Mouse (Mus musculus): ENCODE measurements around the gene Lrrc20. TPM values are rescaled to one million over a fixed set of nuclear protein-coding genes. Genes with fewer than 3 reads are reported as not detected.

Gene Lrrc20
- polyA plus RNA-seq, 1 experiment from 2014 or later: 17.8 TPM

DNA sequence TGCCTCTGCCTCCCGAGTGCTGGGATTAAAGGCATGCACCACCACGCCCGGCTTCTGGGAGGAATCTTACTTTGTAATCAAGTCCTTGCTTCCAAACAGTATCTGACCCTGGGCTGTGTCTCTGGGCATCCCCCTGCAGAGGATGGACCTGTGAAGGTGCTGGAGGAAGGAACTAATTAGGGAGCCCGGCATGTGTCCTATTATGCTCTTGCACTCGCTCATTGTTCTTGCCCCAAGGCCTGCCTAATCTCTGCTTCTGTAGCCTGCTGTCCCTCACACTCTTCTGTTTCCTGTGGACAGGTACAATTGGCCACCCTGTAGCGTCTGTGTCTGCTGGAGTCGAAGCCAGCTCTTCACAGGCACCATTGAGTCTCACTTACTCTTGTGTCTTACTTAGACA is 25.2 kb downstream of the Lrrc20 start:
- ATAC-seq (ENCODE audit: low FRiP score, low read depth): no peak
- Histone ChIP-seq H3K27ac (replicated peaks) (no peak overlapping the region), H3K9ac (no peak overlapping the region), H3K27me3 (no peaks in the 10 kb centered on the region), H3K9me3 (no peaks in the 10 kb centered on the region), H3K36me3 (no peaks in the 10 kb centered on the region), H3K4me3 (no peak overlapping the region), H3K4me2 (no peak overlapping the region), H3K4me1 (replicated peaks) (peaks cover 7% of the 10 kb centered on the region)
- WGBS: 62% methylated on average over 7 of the region's 7 CpGs

DNA sequence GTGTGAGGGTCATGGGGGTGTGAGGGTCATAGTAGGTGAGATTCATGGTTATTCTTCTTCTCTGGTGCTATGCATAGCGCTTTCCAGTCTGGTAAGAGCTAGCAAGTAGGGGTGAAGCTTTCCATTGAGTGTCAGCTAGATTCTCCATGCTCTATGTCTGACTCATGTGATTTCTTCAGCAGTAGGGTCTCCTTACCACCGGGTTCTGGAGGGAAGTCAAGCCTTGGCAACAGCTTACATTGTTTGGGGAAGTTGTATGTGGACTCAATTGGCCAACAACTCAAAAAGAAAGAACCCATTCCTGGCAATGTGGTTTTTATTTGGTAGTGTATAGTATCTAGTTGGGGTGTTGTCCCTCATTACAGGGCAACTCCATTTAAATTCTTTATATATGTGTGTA is 28.5 kb downstream of the Lrrc20 start:
- Histone ChIP-seq H3K4me2 (no peak overlapping the region), H3K27ac (replicated peaks) (no peak overlapping the region), H3K4me1 (replicated peaks) (0 out of 2 replicates have a peak, but pooled peaks cover 3% of the 10 kb centered on the region), H3K9me3 (no peaks in the 10 kb centered on the region), H3K36me3 (no peaks in the 10 kb centered on the region), H3K27me3 (no peaks in the 10 kb centered on the region), H3K4me3 (no peak overlapping the region), H3K9ac (no peak overlapping the region)
- WGBS: 92% methylated on average over 2 of the region's 2 CpGs
- no peak for ATAC-seq (ENCODE audit: low FRiP score, low read depth)

DNA sequence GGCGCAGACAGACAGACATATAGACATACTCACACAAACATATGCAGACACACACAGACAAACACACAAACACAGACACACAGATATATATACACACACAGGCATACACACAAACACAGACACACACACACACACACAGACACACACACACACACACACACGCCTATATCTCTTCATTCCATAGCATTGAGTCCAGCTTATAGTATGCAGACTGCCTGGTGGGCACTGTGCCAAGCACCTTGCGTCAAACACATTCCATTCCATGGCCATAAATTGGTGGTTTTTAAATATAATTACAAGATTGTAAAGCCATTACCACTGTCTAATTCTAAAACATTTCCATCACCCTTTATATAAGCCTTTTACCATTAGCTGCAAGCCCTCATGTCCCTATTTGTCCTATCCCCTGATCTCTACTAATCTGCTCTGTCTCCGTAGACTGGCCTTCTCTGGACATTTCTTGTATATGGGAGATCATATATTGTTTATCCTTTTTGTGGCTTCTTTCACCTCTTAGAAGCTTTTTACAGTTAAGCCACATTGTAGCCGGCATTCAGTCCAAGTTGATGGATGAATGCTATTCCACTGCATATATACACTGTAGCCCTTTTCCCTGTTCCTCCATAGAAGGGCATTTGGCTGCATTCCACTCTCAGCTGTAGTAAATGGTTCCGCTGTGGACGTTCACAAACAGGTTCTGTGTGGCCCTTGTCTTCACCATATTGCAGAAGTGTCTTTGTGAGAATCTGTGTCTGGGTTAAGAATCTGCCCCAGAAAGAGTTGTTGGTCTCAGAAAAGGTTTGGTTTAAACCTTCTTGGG is 31.0 kb downstream of the Lrrc20 start:
- no peak overlapping the region for H3K4me2 ChIP-seq
- no peak for ATAC-seq (ENCODE audit: low FRiP score, low read depth)
- no peak overlapping the region for H3K9ac ChIP-seq
- 76% methylated on average over 7 of the region's 7 CpGs for WGBS
- no peaks in the 10 kb centered on the region for H3K27me3 ChIP-seq
- H3K9me3 ChIP-seq: no peaks in the 10 kb centered on the region
- 0 out of 2 replicates have a peak, but pooled peaks cover 3% of the 10 kb centered on the region for H3K4me1 ChIP-seq (replicated peaks)
- H3K4me3 ChIP-seq: no peak overlapping the region
- no peak overlapping the region for H3K27ac ChIP-seq (replicated peaks)
- H3K36me3 ChIP-seq: no peaks in the 10 kb centered on the region

DNA sequence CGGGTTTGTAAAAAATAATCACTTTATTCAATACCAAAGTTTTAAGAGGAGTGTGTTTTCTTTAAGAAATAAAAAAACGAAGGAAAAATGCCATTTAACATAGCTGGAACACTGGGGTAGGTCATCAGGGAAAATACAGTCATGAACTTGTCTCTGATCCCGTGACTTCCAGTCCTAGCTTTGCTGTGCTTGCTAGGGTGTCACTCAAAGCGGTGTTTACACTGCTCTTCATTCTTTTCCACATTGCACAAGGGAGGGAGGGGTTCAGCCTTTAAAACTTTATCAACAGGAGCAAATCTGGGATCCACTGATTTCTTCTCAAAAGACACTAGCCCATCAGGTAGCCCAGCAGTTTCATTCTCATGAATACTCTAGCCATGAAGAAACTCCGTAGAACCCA is 34.3 kb downstream of the Lrrc20 start:
- Histone ChIP-seq H3K27ac (replicated peaks) (no peak overlapping the region), H3K9me3 (no peaks in the 10 kb centered on the region), H3K27me3 (no peaks in the 10 kb centered on the region), H3K36me3 (no peaks in the 10 kb centered on the region), H3K4me2 (no peak overlapping the region), H3K9ac (no peak overlapping the region), H3K4me1 (replicated peaks) (0 out of 2 replicates have a peak, but pooled peaks cover 9% of the 10 kb centered on the region), H3K4me3 (no peak overlapping the region)
- WGBS: 86% methylated on average over 5 of the region's 5 CpGs
- ATAC-seq (ENCODE audit: low FRiP score, low read depth): no peak

DNA sequence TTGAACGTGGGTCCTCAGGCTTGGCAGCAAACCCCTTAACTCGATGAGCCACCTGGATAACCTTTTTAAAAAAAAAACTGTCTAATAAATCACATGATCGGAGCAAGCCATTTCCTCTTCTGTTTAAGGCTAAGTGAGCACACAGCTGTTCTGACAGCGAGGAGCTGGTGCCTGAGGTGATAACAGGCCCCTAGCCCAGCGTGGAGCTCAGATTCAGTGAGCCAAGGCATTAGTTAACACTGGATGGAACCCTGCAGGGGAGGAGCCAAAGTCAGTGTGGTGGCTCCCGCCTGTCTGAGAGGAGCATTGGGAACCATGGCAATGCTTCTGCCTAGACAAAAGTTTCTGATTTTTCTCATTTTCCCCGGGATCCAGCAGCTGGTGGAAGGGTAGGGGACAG is 35.2 kb downstream of the Lrrc20 start:
- H3K4me1 ChIP-seq (replicated peaks): 0 out of 2 replicates have a peak, but pooled peaks cover 9% of the 10 kb centered on the region
- 20% methylated on average over 7 of the region's 7 CpGs for WGBS
- no peak overlapping the region for H3K4me2 ChIP-seq
- no peaks in the 10 kb centered on the region for H3K36me3 ChIP-seq
- H3K4me3 ChIP-seq: no peak overlapping the region
- H3K27ac ChIP-seq (replicated peaks): no peak overlapping the region
- no peak overlapping the region for H3K9ac ChIP-seq
- peak; percentile 67; the same call in 1 of the 2 replicates for ATAC-seq (ENCODE audit: low FRiP score, low read depth)
- H3K27me3 ChIP-seq: no peaks in the 10 kb centered on the region
- no peaks in the 10 kb centered on the region for H3K9me3 ChIP-seq

DNA sequence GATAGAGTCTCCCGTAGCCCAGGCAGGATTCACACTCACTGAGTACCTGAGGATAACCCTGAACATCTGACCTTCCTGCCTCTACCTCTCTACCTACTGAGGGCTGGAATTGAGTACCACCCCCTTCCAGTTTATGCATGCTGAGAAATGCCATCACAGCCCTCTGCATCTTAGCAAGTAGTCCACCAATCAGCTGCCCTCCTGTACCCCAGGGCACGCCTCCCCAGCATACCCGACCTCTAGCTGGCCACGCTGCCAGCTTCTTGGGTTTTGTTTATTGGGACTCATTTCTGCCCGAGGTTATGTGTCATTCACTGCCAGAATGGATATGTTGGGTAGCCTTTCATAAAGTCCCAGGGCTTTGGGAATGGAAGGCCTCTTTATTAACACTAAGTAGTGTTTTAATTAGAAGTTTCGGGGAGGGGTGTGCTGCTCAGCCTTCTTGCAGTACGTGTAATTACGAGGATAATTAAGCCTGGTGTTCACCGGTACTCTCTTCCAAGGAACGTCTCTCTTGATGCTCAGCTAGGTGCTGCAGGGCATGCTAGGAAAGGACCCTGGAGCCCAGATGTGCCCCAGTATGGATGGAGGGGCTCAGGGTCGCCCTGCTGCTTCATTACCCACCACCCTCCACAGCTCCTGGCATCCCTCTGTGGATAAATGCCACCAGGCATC is 36.8 kb downstream of the Lrrc20 start:
- H3K4me2 ChIP-seq: no peak overlapping the region
- H3K36me3 ChIP-seq: no peaks in the 10 kb centered on the region
- ATAC-seq (ENCODE audit: low FRiP score, low read depth): peak; percentile 31; the same call in 1 of the 2 replicates
- no peaks in the 10 kb centered on the region for H3K27me3 ChIP-seq
- peaks cover 9% of the 10 kb centered on the region for H3K4me1 ChIP-seq (replicated peaks)
- H3K4me3 ChIP-seq: no peak overlapping the region
- WGBS: 60% methylated on average over 11 of the region's 11 CpGs
- H3K9me3 ChIP-seq: no peaks in the 10 kb centered on the region
- no peak overlapping the region for H3K9ac ChIP-seq
- H3K27ac ChIP-seq (replicated peaks): no peak overlapping the region

DNA sequence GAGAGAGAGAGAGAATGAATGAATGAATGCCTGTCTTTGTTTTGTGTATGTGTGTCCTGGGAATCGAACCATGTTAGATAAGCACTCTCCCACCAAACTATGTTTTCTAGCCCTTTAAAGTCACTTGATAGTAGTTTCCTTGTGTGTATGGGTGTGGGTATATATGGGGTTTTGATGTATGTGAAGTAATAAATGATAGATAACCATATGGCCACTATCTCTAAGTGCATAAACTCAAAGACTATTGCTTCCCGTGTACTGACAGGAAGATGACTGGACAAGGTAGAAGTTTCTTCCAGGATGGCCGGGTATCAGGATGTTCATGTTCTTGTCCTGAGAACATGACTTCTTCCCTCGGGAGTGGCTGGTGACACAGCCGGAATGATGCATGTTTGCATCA is 41.3 kb downstream of the Lrrc20 start:
- H3K9me3 ChIP-seq: no peaks in the 10 kb centered on the region
- WGBS: 82% methylated on average over 5 of the region's 5 CpGs
- H3K4me3 ChIP-seq: no peak overlapping the region
- no peak overlapping the region for H3K27ac ChIP-seq (replicated peaks)
- peaks cover 20% of the 10 kb centered on the region for H3K4me1 ChIP-seq (replicated peaks)
- H3K4me2 ChIP-seq: no peak overlapping the region
- ATAC-seq (ENCODE audit: low FRiP score, low read depth): no peak
- H3K27me3 ChIP-seq: no peaks in the 10 kb centered on the region
- H3K9ac ChIP-seq: no peak overlapping the region
- no peaks in the 10 kb centered on the region for H3K36me3 ChIP-seq

DNA sequence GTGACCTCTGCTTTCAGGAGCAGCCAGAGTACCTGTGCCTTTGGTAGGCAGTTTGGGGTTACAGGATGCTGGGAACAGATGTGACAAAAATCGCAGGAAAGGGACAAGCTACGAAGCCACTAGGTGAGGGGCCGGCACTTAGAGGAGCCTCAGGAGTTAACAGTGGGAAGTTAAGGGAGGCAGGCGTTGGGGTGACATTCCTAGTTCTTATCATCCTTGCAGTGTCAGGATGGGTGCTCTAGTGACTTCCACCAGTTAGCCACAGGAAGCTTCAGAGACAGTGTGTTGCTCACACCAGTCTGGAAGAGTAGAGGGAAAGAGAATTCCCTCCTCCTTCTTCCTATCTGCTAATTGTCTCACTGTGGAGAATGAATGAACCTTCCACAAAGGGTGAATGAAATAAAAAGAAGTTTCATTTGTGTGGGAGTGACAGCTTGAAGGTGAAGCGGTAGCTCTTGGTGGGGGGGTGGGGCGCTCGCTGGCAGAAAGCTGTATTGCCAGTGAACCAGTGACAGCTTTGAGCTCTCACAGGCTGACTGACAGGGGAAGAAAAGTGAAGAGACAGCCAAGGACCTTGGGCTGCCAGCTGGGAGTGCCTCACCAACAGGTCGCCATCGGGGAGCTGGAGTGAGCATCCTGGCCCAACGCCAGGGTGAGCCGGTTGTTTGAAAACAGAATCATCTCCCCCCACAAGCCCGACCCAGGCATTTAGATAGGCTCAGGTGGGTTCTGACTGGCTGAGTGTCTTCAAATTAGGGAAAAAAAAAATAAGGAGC is 41.9 kb downstream of the Lrrc20 start:
- no peak overlapping the region for H3K27ac ChIP-seq (replicated peaks)
- ATAC-seq (ENCODE audit: low FRiP score, low read depth): no peak
- H3K27me3 ChIP-seq: no peaks in the 10 kb centered on the region
- H3K4me1 ChIP-seq (replicated peaks): peaks cover 17% of the 10 kb centered on the region
- H3K4me2 ChIP-seq: 0 out of 2 replicates have a peak overlapping the region, but pooled peaks have one; percentile 11
- WGBS: 43% methylated on average over 12 of the region's 12 CpGs
- H3K9ac ChIP-seq: no peak overlapping the region
- no peaks in the 10 kb centered on the region for H3K36me3 ChIP-seq
- no peak overlapping the region for H3K4me3 ChIP-seq
- H3K9me3 ChIP-seq: no peaks in the 10 kb centered on the region

DNA sequence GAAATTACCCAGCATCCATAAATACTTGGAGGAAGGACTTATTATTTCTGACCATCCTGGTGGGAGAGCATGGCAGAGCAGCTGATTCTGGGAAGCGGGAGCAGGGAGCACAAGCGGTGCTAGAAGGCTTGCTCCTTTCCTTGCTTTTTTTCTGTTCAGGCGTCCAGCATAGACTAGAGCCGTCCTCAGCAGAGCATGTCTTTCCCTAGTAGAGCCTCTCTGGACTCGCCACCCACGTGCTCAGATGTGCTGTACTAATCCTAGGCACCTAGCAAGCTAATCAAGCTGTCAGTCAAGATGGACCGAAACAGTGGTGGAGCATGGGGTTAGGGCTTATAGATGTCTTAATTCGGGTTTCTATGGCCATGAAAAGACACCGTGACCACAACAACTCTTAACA is 42.7 kb downstream of the Lrrc20 start:
- Histone ChIP-seq H3K9ac (no peak overlapping the region), H3K4me1 (replicated peaks) (peaks cover 14% of the 10 kb centered on the region), H3K9me3 (no peaks in the 10 kb centered on the region), H3K27ac (replicated peaks) (no peak overlapping the region), H3K36me3 (no peaks in the 10 kb centered on the region), H3K4me2 (no peak overlapping the region), H3K27me3 (no peaks in the 10 kb centered on the region), H3K4me3 (no peak overlapping the region)
- no peak; the same call in 1 of the 2 replicates for ATAC-seq (ENCODE audit: low FRiP score, low read depth)
- 76% methylated on average over 9 of the region's 9 CpGs for WGBS

DNA sequence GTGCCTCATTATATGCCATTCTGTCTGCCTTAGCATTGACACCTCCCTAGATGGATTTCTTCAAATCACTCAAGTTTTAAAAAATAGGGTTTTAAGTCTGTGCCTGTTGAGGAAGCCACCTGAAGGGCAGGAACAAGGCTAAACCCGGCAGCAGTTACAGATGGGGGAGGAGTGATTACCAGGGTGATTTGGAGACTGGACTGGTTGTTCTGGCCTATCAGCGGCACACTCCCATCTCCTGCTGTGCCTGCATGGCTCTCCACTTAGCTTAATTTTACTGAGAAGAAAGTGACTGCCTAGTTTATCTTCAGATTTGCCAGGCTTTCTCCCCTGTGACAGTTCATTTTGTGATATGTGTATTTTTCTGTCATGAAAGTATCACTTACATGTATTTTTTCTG is 43.9 kb downstream of the Lrrc20 start:
- H3K4me2 ChIP-seq: no peak overlapping the region
- no peak overlapping the region for H3K27ac ChIP-seq (replicated peaks)
- no peaks in the 10 kb centered on the region for H3K36me3 ChIP-seq
- no peak overlapping the region for H3K4me3 ChIP-seq
- WGBS: 60% methylated on average over 2 of the region's 2 CpGs
- no peaks in the 10 kb centered on the region for H3K27me3 ChIP-seq
- H3K4me1 ChIP-seq (replicated peaks): peaks cover 14% of the 10 kb centered on the region
- H3K9me3 ChIP-seq: no peaks in the 10 kb centered on the region
- no peak overlapping the region for H3K9ac ChIP-seq
- ATAC-seq (ENCODE audit: low FRiP score, low read depth): no peak

DNA sequence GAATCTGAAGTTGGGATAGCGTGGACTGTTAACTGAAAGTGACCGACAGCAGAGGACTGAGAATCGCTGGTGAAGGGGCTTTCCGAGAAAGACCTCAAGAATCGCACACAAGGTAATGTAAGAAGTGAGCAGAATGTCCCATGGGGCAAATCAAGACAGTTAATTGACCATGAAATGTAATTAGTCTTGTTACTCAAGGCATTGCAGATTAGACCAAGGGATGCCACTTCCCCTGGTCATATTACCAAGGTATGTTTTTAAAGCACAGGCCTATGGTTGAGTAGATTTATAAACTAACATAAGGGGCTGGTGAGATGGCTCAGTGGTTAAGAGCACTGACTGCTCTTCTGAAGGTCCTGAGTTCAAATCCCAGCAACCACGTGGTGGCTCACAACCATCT is 45.1 kb downstream of the Lrrc20 start:
- Histone ChIP-seq H3K27me3 (no peaks in the 10 kb centered on the region), H3K4me3 (no peak overlapping the region), H3K4me1 (replicated peaks) (peaks cover 14% of the 10 kb centered on the region), H3K36me3 (no peaks in the 10 kb centered on the region), H3K4me2 (no peak overlapping the region), H3K9ac (no peak overlapping the region), H3K27ac (replicated peaks) (no peak overlapping the region), H3K9me3 (no peaks in the 10 kb centered on the region)
- no peak for ATAC-seq (ENCODE audit: low FRiP score, low read depth)
- WGBS: 77% methylated on average over 6 of the region's 6 CpGs

DNA sequence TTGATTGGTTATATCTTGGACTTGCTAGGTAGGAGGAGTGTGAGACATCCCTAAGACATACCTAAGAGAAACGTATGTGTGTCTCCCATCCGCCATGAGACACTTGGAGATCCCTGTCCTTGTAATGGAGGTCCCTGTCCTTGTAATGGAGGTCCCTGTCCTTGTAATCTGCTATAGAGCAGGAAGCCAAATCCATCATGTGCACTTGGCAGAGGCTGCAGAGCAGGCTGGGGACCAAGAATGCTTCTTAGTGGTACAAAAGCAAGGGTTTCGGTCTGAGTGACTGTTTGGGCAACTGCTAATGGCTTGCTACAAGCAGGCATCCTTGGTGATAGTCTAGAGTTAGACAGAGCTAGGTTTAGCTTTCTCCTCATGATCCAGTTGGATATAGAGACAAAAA is 55.3 kb downstream of the Lrrc20 start:
- Histone ChIP-seq H3K4me3 (no peak overlapping the region), H3K4me2 (no peak overlapping the region), H3K36me3 (no peaks in the 10 kb centered on the region), H3K27me3 (no peaks in the 10 kb centered on the region), H3K9ac (no peak overlapping the region), H3K27ac (replicated peaks) (no peak overlapping the region), H3K4me1 (replicated peaks) (peaks cover 31% of the 10 kb centered on the region), H3K9me3 (no peaks in the 10 kb centered on the region)
- WGBS: 77% methylated on average over 3 of the region's 3 CpGs
- no peak for ATAC-seq (ENCODE audit: low FRiP score, low read depth)
